Mouse (Mus musculus): ENCODE measurements at regions not wholly inside any gene's neighbourhood (a gene's known extent, or its start where the extent isn't known, plus 50 kb on each side); places are given as distances from the start of the nearest gene placed in this dataset.
"Not testable (repeated sequence)": the region's sequence is repeated elsewhere in the genome, so short reads cannot be mapped to it uniquely, and the experiment has no call there.

- no peak for DNase-seq (ENCODE audit: low read depth, low spot score)
These were observed 50.9 kb upstream of the Hivep1 start for GRCm38 (mm10) chr13:42000966-42001365.

- DNase-seq (ENCODE audit: low read depth, low spot score), result no peak
These were observed 53.9 kb upstream of the Hivep1 start for GRCm38 (mm10) chr13:41997883-41998282.

GRCm38 (mm10) chr13:41994126-41994525 lies 57.7 kb upstream of the Hivep1 start:
- no peak for DNase-seq (ENCODE audit: low read depth, low spot score)

- no peak for DNase-seq (ENCODE audit: low read depth, low spot score)
These were observed 75.9 kb upstream of the Hivep1 start for GRCm38 (mm10) chr13:41975918-41976317.

- no peak for DNase-seq (ENCODE audit: low read depth, low spot score)
These were observed 88.9 kb upstream of the Hivep1 start for GRCm38 (mm10) chr13:41962915-41963314.

GRCm38 (mm10) chr13:41960960-41961359 lies 90.9 kb upstream of the Hivep1 start:
- not testable (repeated sequence) for DNase-seq (ENCODE audit: low read depth, low spot score)

GRCm38 (mm10) chr13:41957932-41958331 lies 93.9 kb upstream of the Hivep1 start:
- DNase-seq (ENCODE audit: low read depth, low spot score), result no peak

- no peak for DNase-seq (ENCODE audit: low read depth, low spot score)
These were observed 95.9 kb upstream of the Hivep1 start for GRCm38 (mm10) chr13:41955884-41956283.

GRCm38 (mm10) chr13:41955198-41955597 lies 96.6 kb upstream of the Hivep1 start:
- no peak for DNase-seq (ENCODE audit: low read depth, low spot score)

- DNase-seq (ENCODE audit: low read depth, low spot score), result no peak
These were observed 99.4 kb upstream of the Hivep1 start for GRCm38 (mm10) chr13:41952453-41952852.

- no peak for DNase-seq (ENCODE audit: low read depth, low spot score)
These were observed 100.8 kb upstream of the Adtrp start for GRCm38 (mm10) chr13:41948241-41948640.

- DNase-seq (ENCODE audit: low read depth, low spot score), result no peak
These were observed 85.0 kb upstream of the Adtrp start for GRCm38 (mm10) chr13:41932313-41933100.

GRCm38 (mm10) chr13:41929768-41930167 lies 82.3 kb upstream of the Adtrp start:
- no peak for DNase-seq (ENCODE audit: low read depth, low spot score)

GRCm38 (mm10) chr13:41925851-41926250 lies 78.4 kb upstream of the Adtrp start:
- peak; percentile 30 for DNase-seq (ENCODE audit: low read depth, low spot score)

GRCm38 (mm10) chr13:41925211-41925610 lies 77.7 kb upstream of the Adtrp start:
- peak; percentile 35 for DNase-seq (ENCODE audit: low read depth, low spot score)

- no peak for DNase-seq (ENCODE audit: low read depth, low spot score)
These were observed 73.7 kb upstream of the Adtrp start for GRCm38 (mm10) chr13:41921178-41921577.

GRCm38 (mm10) chr13:41918525-41918924 lies 71.0 kb upstream of the Adtrp start:
- DNase-seq (ENCODE audit: low read depth, low spot score), result peak; percentile 5

- peak; percentile 11 for DNase-seq (ENCODE audit: low read depth, low spot score)
These were observed 68.3 kb upstream of the Adtrp start for GRCm38 (mm10) chr13:41915816-41916215.

- no peak for DNase-seq (ENCODE audit: low read depth, low spot score)
These were observed 63.3 kb upstream of the Adtrp start for GRCm38 (mm10) chr13:41910736-41911135.

GRCm38 (mm10) chr13:41910236-41910635 lies 62.8 kb upstream of the Adtrp start:
- DNase-seq (ENCODE audit: low read depth, low spot score), result no peak

- DNase-seq (ENCODE audit: low read depth, low spot score), result no peak
These were observed 59.5 kb upstream of the Adtrp start for GRCm38 (mm10) chr13:41907027-41907426.

- no peak for DNase-seq (ENCODE audit: low read depth, low spot score)
These were observed 55.8 kb upstream of the Adtrp start for GRCm38 (mm10) chr13:41903286-41903685.

GRCm38 (mm10) chr13:41899837-41900463 lies 52.5 kb upstream of the Adtrp start:
- no peak for DNase-seq (ENCODE audit: low read depth, low spot score)
